Comparison of ENCODE assay signal across 8 mouse cellular contexts in the genomic region with DNA sequence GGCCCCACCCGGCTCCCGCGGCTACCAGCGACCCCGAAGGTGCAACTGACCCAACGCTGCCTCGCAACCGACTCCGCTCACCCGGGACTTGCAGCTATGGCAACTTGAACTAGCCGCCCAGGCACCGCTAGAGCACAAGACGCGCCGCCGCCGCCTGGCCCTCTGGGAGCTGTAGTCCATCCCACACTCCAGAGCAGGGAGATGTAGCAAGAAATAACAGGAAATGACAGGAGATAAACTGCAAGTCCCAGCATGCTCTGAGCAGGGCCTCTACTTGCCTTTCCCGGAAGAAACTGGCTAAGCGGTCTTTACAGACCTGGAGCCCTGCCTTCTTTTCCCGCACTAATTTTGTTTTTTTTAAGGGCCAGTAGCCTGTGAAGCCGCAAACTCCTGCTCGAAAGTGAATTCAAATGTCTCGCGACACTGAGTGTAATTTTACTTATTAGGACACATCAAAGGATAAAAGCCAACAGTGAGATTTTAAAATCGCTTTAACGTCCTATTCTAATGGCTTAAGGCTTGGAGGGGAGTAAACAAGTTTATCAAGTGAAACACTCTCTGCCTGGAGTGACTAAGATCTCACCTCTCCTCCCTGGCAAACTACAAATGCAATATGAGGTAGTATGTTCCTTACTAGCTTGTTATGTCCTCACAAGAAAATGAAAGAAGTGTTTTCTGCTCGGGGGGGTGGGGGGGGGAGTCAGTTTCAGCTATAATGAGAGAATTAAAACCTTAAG. TPM values are rescaled to one million over a fixed set of nuclear protein-coding genes. Genes with fewer than 3 reads are reported as not detected.
A peak's percentile ranks its signal among the peaks of the same experiment; 100 is the strongest.
DNase-seq lines count a peak whose midpoint lies in the region; ATAC-seq lines count a peak whose summit lies in the region.

A gene (minus strand): TSS at position 129 of the 737 bp plus-strand sequence.
A gene (plus strand): TSS at position 283 of the 737 bp plus-strand sequence.

- DNase-seq in adrenal gland, adult 18-20 months (ENCODE audit: low spot score in 2 of 2): peak; percentile 80 to 81
- DNase-seq in embryo, embryonic 11 days: peak; percentile 96
- peak; percentile 92 for DNase-seq in gastrocnemius, postnatal 25 days
- DNase-seq in intestine, embryonic 14.5 days (ENCODE audit: low spot score): peak; percentile 90
- DNase-seq in left cerebral cortex, postnatal 14 days (ENCODE audit: low spot score in 2 of 2): peak; percentile 91 to 94
- peak; percentile 95 for DNase-seq in mesoderm, embryonic 11.5 days (ENCODE audit: low read depth, low spot score)
- peak; percentile 93 for DNase-seq in right cerebral cortex, postnatal 36 days (ENCODE audit: low spot score in 2 of 2)
- DNase-seq in yolk sac, embryonic 10.5 days (ENCODE audit: low spot score): peak; percentile 94

- H3K36me3 ChIP-seq in intestine, embryonic 14.5 days (ENCODE audit: control insufficient read depth, insufficient read depth, low read length): no peaks in the 10 kb centered on the region

- no peaks in the 10 kb centered on the region for H3K4me1 ChIP-seq in intestine, embryonic 14.5 days (replicated peaks; ENCODE audit: control insufficient read depth, insufficient read depth, low read length)

- H3K4me2 ChIP-seq in intestine, embryonic 14.5 days (ENCODE audit: low read length): peak within 1 kb of the TSS; percentile 92

- H3K4me3 ChIP-seq in intestine, embryonic 14.5 days (ENCODE audit: low read depth, low read length): peak within 1 kb of the TSS; percentile 71

- H3K27ac ChIP-seq in intestine, embryonic 14.5 days (ENCODE audit: low read depth): no peak within 1 kb of the TSS

- H3K27me3 ChIP-seq in intestine, embryonic 14.5 days (replicated peaks; ENCODE audit: control insufficient read depth, insufficient read depth, low read length): no peaks in the 10 kb centered on the region

- intact Hi-C loops in left cerebral cortex, postnatal 14 days (cut with DNase I): no loop called here

- peak within 1 kb of the TSS; percentile 52 for H3K9ac ChIP-seq in intestine, embryonic 14.5 days (ENCODE audit: low read length)

- WGBS in intestine, embryonic 14.5 days: 2% methylated on average over 27 of the region's 27 CpGs

- H3K9me3 ChIP-seq in intestine, embryonic 14.5 days (ENCODE audit: control insufficient read depth, low read length): no peaks in the 10 kb centered on the region

- peak; percentile 99 for ATAC-seq in intestine, embryonic 14.5 days (replicated peaks; ENCODE audit: low FRiP score, low TSS enrichment, low read depth)

RNA-seq across cellular contexts. Expression of the first gene that starts in this region (rescaled TPM):
- 1 to 10 TPM; 2.2 to 2.6 TPM for total RNA-seq in adrenal gland, adult 18-20 months (2021)
- total RNA-seq in gastrocnemius, postnatal 25 days (2021): under 1 TPM; 0.69 to 0.80 TPM
- polyA plus RNA-seq in intestine, embryonic 14.5 days (2014; fragmentation: Nextera tagmentation; extraction: Ambion mirVana): 9.3 and 9.6 TPM in 2 replicates
- 10 to 100 TPM in 1 of 2 experiments, 1 to 10 TPM in 1; 6.9 to 14.4 TPM for total RNA-seq in left cerebral cortex, postnatal 14 days (2021)

RNA-seq across cellular contexts. Expression of the second gene that starts in this region (rescaled TPM):
- 10 to 100 TPM in 1 of 2 experiments, 1 to 10 TPM in 1; 5.7 to 22.0 TPM for total RNA-seq in adrenal gland, adult 18-20 months (2021)
- 1 to 10 TPM in 1 of 2 experiments, under 1 TPM in 1; 0.36 to 2.1 TPM for total RNA-seq in gastrocnemius, postnatal 25 days (2021)
- polyA plus RNA-seq in intestine, embryonic 14.5 days (2014; fragmentation: Nextera tagmentation; extraction: Ambion mirVana): 0.24 and 0.47 TPM in 2 replicates
- total RNA-seq in left cerebral cortex, postnatal 14 days (2021): 1 to 10 TPM in 1 of 2 experiments, under 1 TPM in 1; 0.48 to 1.3 TPM
